Mouse (Mus musculus) small intestine, adult 2 months (tissue): ENCODE data around the gene Eif3a. TPM values are rescaled to one million over a fixed set of nuclear protein-coding genes. Genes with fewer than 3 reads are reported as not detected.
A peak's percentile ranks its signal among the peaks of the same experiment; 100 is the strongest.

Source experiments
- H3K27ac ChIP-seq: fragments of 200-500 bp; 2 replicates; pipeline ENCODE4 v1.5.1; 2012; ENCODE audit warnings: low read depth, low read length, control low read depth, inconsistent platforms; ENCODE audit not compliant: insufficient read depth
- H3K27me3 ChIP-seq: fragments of 200-500 bp; 2 replicates; pipeline ENCODE4 v1.6.1; 2012; ENCODE audit warnings: mild to moderate bottlenecking, moderate library complexity, low read length, inconsistent platforms; ENCODE audit not compliant: control insufficient read depth, insufficient read depth
- H3K36me3 ChIP-seq: fragments of 200-500 bp; 2 replicates; pipeline ENCODE4 v1.6.1; 2012; ENCODE audit warnings: mild to moderate bottlenecking, low read length, control low read depth, inconsistent platforms; ENCODE audit not compliant: control insufficient read depth, insufficient read depth
- H3K4me1 ChIP-seq: fragments of 200-500 bp; 2 replicates; pipeline ENCODE4 v1.6.1; 2012; ENCODE audit warnings: low read length, inconsistent platforms, mixed read lengths; ENCODE audit not compliant: control insufficient read depth, insufficient read depth, insufficient read length
- H3K4me3 ChIP-seq: fragments of 200-500 bp; 2 replicates; pipeline ENCODE4 v1.5.1; 2012; ENCODE audit warnings: low read depth, mild to moderate bottlenecking, control low read depth, inconsistent platforms, low read length, moderate library complexity
- CTCF ChIP-seq: fragments of 200-500 bp; IDR thresholded peaks from 2 replicates; pipeline ENCODE4 v1.5.1; 2012; ENCODE audit warnings: low read depth, mild to moderate bottlenecking, control low read depth, inconsistent platforms, low read length, moderate library complexity, mixed read lengths; ENCODE audit not compliant: insufficient replicate concordance, insufficient read length; ENCODE audit errors: extremely low read depth
- POLR2A ChIP-seq: fragments of 200-500 bp; IDR thresholded peaks from 2 replicates; pipeline ENCODE4 v1.6.1; 2012; ENCODE audit warnings: low read depth, mild to moderate bottlenecking, control low read depth, inconsistent platforms, low read length, moderate library complexity
- WGBS: fragments of 180-500 bp; shearing (Covaris S2); methylation state at CpG from one replicate; pipeline ENCODE4 v1.1.7; 2018; 5-methylcytosine and 5-hydroxymethylcytosine counted together
- polyA plus RNA-seq: library from polyadenylated mRNA; depleted of rRNA; stranded (reverse); fragments of >200 nt; gene quantifications from 2 replicates; pipeline ENCODE4 v1.2.3, GENCODE M21; 2012

Gene Eif3a
- polyA plus RNA-seq, 1 experiment = 8.5 TPM

DNA sequence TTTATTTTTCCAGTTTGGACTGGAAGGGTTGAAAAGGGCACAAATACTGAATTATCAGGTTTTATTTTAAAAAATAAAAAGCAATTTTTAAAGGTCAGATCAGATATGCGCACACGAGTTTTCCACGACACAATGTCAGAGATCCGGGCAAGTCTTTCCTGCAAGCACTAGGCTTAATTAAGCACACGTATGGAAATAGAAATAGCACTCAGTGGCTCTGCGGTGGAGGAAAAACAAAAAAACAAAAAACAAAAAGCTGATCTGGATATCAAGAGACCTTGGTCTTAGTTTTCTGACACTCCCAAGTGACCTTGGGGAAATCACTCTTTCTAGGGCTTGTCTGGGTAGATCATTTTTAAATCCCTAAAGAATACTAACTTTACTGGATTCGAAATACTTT is 1.0 kb downstream of the Eif3a start:
- H3K27me3 ChIP-seq = no peaks in the 10 kb centered on the region
- H3K4me3 ChIP-seq = peak overlapping the region; percentile 83
- peak overlapping the region; percentile 82 for H3K27ac ChIP-seq
- 1% methylated on average over 7 of the region's 7 CpGs for WGBS
- H3K36me3 ChIP-seq = no peaks in the 10 kb centered on the region
- peaks cover 5% of the 10 kb centered on the region; the same call in 1 of the 2 replicates for H3K4me1 ChIP-seq
- TF ChIP-seq POLR2A (no peak), CTCF (no peak)

DNA sequence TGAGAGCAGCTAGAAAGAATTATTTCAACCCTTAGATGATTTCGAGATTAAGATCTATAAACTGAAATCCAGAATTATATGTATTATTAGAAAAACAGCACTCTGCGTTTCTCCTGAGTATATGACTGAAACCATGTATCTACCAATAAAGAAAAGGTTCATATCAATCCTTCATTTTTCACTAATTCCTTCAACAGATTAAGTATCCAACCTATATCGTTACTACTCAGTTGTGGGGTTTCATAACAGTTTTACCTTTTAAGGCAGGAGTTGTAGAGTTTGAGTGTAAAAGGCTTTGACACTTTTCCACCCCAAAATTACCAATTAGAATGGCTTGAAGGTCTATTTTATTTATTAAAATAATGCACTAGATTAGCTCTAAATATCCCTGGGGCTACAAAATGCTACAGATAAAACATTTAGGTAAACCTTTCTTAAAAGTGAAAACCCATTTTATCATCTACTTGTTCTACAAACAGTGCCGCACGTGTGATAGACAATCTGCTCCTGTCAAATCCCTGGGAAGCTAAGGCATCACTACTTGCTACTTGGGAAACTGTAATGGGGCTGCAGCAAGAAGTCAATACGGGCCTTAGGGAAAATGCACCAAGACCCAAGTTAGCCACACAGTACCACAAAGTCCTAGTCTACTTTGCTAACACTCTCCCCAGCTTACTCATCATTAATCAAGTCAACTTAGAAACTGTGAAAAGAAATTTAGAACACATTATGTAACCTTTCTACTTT is 2.1 kb downstream of the Eif3a start:
- Histone ChIP-seq H3K4me1 (peaks cover 5% of the 10 kb centered on the region; the same call in 1 of the 2 replicates), H3K27me3 (no peaks in the 10 kb centered on the region), H3K36me3 (peaks cover 3% of the 10 kb centered on the region; the same call in 1 of the 2 replicates), H3K27ac (no peak overlapping the region), H3K4me3 (no peak overlapping the region)
- 10% methylated on average over 6 of the region's 6 CpGs for WGBS
- TF ChIP-seq CTCF (no peak), POLR2A (no peak)

- 3% methylated on average over 2 of the region's 2 CpGs for WGBS
- H3K4me3 ChIP-seq = no peak overlapping the region
- peaks cover 3% of the 10 kb centered on the region; the same call in 1 of the 2 replicates for H3K36me3 ChIP-seq
- H3K4me1 ChIP-seq = peaks cover 5% of the 10 kb centered on the region; the same call in 1 of the 2 replicates
- no peaks in the 10 kb centered on the region for H3K27me3 ChIP-seq
- no peak overlapping the region for H3K27ac ChIP-seq
- TF ChIP-seq CTCF = no peak
- TF ChIP-seq POLR2A = no peak
These were observed 2.9 kb downstream of the Eif3a start for GRCm38 (mm10) chr19:60787465-60788150.

DNA sequence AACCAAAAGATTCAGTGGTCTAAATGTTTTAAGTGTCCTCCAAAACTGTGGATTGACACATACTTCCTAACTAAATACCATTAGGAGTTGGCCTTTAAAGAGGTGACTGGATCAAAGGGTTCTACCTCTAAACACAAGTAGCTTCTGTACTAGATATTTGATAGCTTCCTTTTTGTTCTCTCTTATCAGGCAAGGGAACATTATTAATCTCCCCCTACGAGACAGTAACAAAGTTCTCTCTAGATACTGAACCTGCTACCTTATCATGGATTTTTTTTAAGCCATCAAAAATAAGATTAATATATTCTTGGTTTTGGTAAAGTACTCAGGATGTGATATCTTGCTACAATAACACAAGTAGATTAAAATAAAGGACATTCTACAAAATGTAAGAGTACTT is 5.7 kb downstream of the Eif3a start:
- peaks cover 5% of the 10 kb centered on the region; the same call in 1 of the 2 replicates for H3K4me1 ChIP-seq
- no peaks in the 10 kb centered on the region for H3K27me3 ChIP-seq
- no peak overlapping the region for H3K4me3 ChIP-seq
- TF ChIP-seq CTCF = no peak
- TF ChIP-seq POLR2A = no peak
- H3K27ac ChIP-seq = no peak overlapping the region
- WGBS = 12% methylated on average over 1 of the region's 1 CpGs
- peaks cover 11% of the 10 kb centered on the region for H3K36me3 ChIP-seq

DNA sequence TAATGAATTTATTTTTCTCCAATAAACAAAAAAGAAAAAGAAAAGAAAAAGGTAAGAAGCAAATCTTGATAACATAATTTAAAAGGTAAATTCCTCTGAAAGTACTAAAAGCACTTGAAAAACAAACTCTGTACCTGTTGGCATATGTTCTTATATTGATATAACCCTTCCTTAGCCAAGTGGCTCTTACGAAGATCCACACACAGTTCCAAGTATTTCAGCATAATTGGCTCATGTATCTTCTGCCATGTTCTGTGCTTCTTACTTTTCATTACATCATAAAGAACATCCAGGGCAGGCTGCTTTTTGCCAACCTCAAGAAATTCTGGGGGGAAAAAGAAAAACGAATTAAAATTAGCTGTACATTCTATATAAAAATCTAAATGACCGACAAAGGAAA is 8.4 kb downstream of the Eif3a start:
- Histone ChIP-seq H3K27me3 (no peaks in the 10 kb centered on the region), H3K4me3 (no peak overlapping the region), H3K4me1 (peaks cover 5% of the 10 kb centered on the region; the same call in 1 of the 2 replicates), H3K27ac (no peak overlapping the region), H3K36me3 (peaks cover 24% of the 10 kb centered on the region)
- TF ChIP-seq POLR2A (no peak), CTCF (no peak)
- 69% methylated on average over 3 of the region's 3 CpGs for WGBS

- H3K27me3 ChIP-seq = no peaks in the 10 kb centered on the region
- TF ChIP-seq CTCF = no peak
- TF ChIP-seq POLR2A = no peak
- no peak overlapping the region for H3K4me3 ChIP-seq
- H3K4me1 ChIP-seq = no peaks in the 10 kb centered on the region
- H3K36me3 ChIP-seq = peaks cover 66% of the 10 kb centered on the region
- no peak overlapping the region for H3K27ac ChIP-seq
- 77% methylated on average over 6 of the region's 6 CpGs for WGBS
These were observed 17.1 kb downstream of the Eif3a start for GRCm38 (mm10) chr19:60773366-60773765.
